Mouse (Mus musculus): ENCODE results near the gene Dclre1a. TPM values are rescaled to one million over a fixed set of nuclear protein-coding genes. Genes with fewer than 3 reads are reported as not detected.

The Dclre1a gene
- polyA plus RNA-seq, 1 experiment from 2014 or later = 19.8 TPM

DNA sequence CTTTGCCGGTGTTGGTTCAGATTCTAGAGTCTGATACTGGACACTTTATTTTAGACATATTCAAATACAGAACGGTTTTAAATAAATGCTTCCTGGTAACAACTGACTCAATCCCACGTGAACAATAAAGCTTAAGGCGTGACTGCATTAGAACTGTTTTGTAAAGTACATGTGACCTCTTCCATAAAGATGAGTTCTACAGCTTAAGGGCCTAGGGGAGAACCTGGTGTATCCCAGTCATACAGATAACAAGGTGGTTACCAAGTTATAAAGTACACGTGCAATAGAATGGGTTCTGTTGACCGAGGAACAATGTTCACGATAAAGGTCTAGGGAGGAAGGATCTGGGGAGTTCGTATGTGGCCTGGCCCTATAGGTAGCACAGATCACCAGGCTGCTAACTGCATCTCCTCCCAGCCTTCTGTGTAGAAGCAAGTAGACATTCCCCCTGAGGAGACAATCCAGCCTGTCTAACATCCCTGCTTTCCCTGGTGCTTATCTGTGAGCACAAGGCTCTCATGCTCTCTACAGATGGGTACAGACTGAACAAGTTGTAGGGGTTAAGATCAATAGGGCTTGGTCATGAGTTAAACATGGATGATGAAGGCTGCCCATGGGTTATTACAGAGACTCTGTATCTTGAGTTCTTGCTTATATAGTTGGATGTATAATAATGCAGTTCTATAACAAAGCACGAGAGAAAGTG, 14.6 kb upstream of the Dclre1a start:
- H3K27me3 ChIP-seq (replicated peaks; ENCODE audit: control insufficient read depth, insufficient read depth, low read length) = no peaks in the 10 kb centered on the region
- WGBS = 72% methylated on average over 9 of the region's 9 CpGs
- no peak overlapping the region for H3K4me3 ChIP-seq (ENCODE audit: low read length)
- H3K27ac ChIP-seq (ENCODE audit: low read length) = no peak overlapping the region
- no peak overlapping the region for H3K9ac ChIP-seq (ENCODE audit: low read depth, low read length)
- no peak overlapping the region for H3K4me2 ChIP-seq (ENCODE audit: low read depth, low read length)
- H3K9me3 ChIP-seq (ENCODE audit: control insufficient read depth, low read length) = no peaks in the 10 kb centered on the region
- peak; percentile 74 for ATAC-seq
- no peaks in the 10 kb centered on the region for H3K36me3 ChIP-seq (ENCODE audit: control insufficient read depth, insufficient read depth, low read length)
- peaks cover 21% of the 10 kb centered on the region for H3K4me1 ChIP-seq (ENCODE audit: control insufficient read depth, insufficient read depth, low read length)

DNA sequence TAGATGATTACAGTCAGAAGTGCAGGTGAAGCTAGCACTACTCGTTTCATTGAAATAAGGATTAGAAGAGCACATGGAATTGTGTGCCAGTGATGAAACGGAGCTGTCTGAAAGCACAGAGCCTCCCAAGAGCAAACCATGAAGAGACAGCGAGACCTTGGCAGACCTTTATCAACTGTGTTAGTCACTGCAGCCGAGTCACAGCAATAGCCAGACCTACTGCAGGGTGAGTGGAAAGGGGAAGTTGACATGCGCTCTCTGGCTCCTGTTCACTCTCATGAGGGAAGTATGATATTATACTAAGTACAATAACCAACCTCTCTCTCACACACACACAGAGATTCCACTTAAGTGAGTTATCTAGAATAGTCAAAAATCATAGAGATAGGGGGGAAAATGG, 8.0 kb upstream of the Dclre1a start:
- no peak overlapping the region for H3K4me3 ChIP-seq (ENCODE audit: low read length)
- no peak overlapping the region for H3K4me2 ChIP-seq (ENCODE audit: low read depth, low read length)
- peaks cover 17% of the 10 kb centered on the region; the same call in 1 of the 2 replicates for H3K4me1 ChIP-seq (ENCODE audit: control insufficient read depth, insufficient read depth, low read length)
- no peak overlapping the region for H3K27ac ChIP-seq (ENCODE audit: low read length)
- no peak for ATAC-seq
- no peaks in the 10 kb centered on the region for H3K27me3 ChIP-seq (replicated peaks; ENCODE audit: control insufficient read depth, insufficient read depth, low read length)
- 76% methylated on average over 5 of the region's 5 CpGs for WGBS
- H3K36me3 ChIP-seq (ENCODE audit: control insufficient read depth, insufficient read depth, low read length) = peaks cover 15% of the 10 kb centered on the region
- no peaks in the 10 kb centered on the region for H3K9me3 ChIP-seq (ENCODE audit: control insufficient read depth, low read length)
- no peak overlapping the region for H3K9ac ChIP-seq (ENCODE audit: low read depth, low read length)

DNA sequence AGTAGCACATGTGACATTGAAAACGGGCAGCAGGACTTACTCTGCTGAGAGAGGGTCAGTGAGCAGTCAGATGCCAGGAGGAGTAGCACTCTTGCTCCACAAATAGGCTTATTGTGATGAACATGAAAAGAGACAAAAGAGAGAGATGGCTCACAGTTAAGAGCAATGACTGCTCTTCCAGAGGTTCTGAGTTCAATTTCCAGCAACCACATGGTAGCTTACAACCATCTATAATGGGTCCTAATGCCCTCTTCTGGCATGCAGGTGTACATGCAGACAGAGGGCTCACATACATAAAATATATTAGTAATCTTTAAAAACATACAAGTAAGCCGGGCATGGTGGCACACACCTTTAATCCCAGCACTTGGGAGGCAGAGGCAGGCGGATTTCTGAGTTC, 5.2 kb upstream of the Dclre1a start:
- peaks cover 15% of the 10 kb centered on the region for H3K36me3 ChIP-seq (ENCODE audit: control insufficient read depth, insufficient read depth, low read length)
- H3K9me3 ChIP-seq (ENCODE audit: control insufficient read depth, low read length) = no peaks in the 10 kb centered on the region
- H3K4me2 ChIP-seq (ENCODE audit: low read depth, low read length) = no peak overlapping the region
- peaks cover 15% of the 10 kb centered on the region for H3K4me1 ChIP-seq (ENCODE audit: control insufficient read depth, insufficient read depth, low read length)
- H3K4me3 ChIP-seq (ENCODE audit: low read length) = no peak overlapping the region
- no peaks in the 10 kb centered on the region for H3K27me3 ChIP-seq (replicated peaks; ENCODE audit: control insufficient read depth, insufficient read depth, low read length)
- H3K27ac ChIP-seq (ENCODE audit: low read length) = no peak overlapping the region
- ATAC-seq = no peak
- no peak overlapping the region for H3K9ac ChIP-seq (ENCODE audit: low read depth, low read length)
- 92% methylated on average over 3 of the region's 3 CpGs for WGBS

DNA sequence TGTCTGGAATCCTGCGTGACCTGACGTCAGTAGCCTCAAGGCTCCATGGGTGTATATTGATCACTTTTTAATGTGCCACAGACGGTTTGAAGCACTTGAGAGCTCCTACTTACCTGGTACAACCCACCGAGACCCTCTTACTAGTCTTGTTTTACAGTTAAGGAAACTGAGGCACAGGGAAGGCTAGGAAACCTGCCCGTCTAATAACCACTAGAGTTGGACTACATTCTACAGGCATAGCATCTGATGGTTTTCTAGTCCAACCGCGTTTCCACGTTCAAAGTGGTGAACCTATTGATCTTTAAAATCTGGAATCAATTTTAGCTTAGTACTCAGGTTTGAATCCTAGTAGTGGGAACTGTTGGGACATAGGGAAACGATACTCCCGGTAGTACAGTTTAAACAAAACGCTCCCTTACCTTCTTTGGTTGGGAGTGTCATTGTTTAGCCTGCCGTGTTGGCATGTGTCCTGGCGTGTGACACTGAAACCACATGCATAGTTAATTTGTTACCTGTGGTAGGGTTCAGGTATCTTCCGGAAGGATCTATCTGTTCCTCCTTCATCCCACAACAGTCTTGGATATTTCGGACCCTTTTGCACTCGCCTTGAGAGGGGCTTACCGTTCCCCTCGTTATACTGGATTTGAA, 1.1 kb upstream of the Dclre1a start:
- H3K4me1 ChIP-seq (ENCODE audit: control insufficient read depth, insufficient read depth, low read length) = peaks cover 10% of the 10 kb centered on the region
- H3K36me3 ChIP-seq (ENCODE audit: control insufficient read depth, insufficient read depth, low read length) = peaks cover 10% of the 10 kb centered on the region
- H3K4me2 ChIP-seq (ENCODE audit: low read depth, low read length) = peak overlapping the region; percentile 51
- WGBS = 13% methylated on average over 18 of the region's 18 CpGs
- peak overlapping the region; percentile 98 for H3K27ac ChIP-seq (ENCODE audit: low read length)
- H3K27me3 ChIP-seq (replicated peaks; ENCODE audit: control insufficient read depth, insufficient read depth, low read length) = no peaks in the 10 kb centered on the region
- no peaks in the 10 kb centered on the region for H3K9me3 ChIP-seq (ENCODE audit: control insufficient read depth, low read length)
- peak; percentile 2; the same call in 1 of the 2 replicates for ATAC-seq
- peak overlapping the region; percentile 99 for H3K9ac ChIP-seq (ENCODE audit: low read depth, low read length)
- H3K4me3 ChIP-seq (ENCODE audit: low read length) = peak overlapping the region; percentile 95

DNA sequence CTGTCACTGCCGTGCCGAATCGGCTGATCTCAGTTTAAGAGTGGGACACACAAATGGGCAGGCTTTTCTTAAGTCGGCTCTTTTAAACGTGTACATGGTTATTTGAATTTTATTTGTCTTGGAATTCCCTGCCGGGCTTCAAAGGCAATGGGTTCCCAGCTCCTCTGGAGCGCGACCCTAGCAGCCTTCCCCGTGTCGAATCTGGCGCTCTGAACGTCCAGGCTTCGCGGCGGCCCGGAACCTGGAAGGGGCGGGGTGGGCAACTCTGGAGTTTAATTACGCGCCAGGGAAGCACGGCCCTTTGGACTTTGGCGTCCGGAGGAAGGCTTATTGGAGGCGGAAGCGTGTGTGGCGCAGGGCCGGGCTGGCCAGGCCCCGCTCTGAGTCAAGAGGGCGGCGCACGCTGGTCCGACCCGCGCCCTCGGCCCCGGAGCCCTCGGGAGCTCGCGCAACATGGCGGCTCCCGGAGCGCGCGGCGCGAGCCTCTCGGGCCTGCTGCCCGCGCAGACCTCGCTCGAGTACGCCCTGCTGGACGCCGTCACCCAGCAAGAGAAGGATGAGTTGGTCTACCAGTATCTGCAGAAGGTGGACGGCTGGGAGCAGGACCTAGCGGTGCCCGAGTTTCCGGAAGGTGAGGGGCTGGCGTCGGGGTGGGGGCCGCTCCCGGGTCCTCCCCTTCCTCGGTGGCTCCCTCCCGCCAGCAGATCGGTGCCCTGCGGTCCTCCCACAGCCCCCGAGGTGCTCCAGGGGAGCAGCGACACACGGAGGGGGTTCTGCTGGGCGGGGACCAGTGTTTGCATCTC, 409 bp upstream of the Dclre1a start, which contains the start of gene Nhlrc2:
Nhlrc2 (plus strand) TSS at position 32 of the 803 bp plus-strand sequence.
- H3K9me3 ChIP-seq (ENCODE audit: control insufficient read depth, low read length) = no peaks in the 10 kb centered on the region
- peaks cover 10% of the 10 kb centered on the region for H3K4me1 ChIP-seq (ENCODE audit: control insufficient read depth, insufficient read depth, low read length)
- no peaks in the 10 kb centered on the region for H3K27me3 ChIP-seq (replicated peaks; ENCODE audit: control insufficient read depth, insufficient read depth, low read length)
- peak within 1 kb of the TSS; percentile 71 for H3K4me2 ChIP-seq (ENCODE audit: low read depth, low read length)
- peaks cover 9% of the 10 kb centered on the region for H3K36me3 ChIP-seq (ENCODE audit: control insufficient read depth, insufficient read depth, low read length)
- ATAC-seq = peak; percentile 98
- under 1% methylated on average over 68 of the region's 69 CpGs for WGBS
- H3K27ac ChIP-seq (ENCODE audit: low read length) = peak within 1 kb of the TSS; percentile 98
- H3K4me3 ChIP-seq (ENCODE audit: low read length) = peak within 1 kb of the TSS; percentile 95
- H3K9ac ChIP-seq (ENCODE audit: low read depth, low read length) = peak within 1 kb of the TSS; percentile 99

DNA sequence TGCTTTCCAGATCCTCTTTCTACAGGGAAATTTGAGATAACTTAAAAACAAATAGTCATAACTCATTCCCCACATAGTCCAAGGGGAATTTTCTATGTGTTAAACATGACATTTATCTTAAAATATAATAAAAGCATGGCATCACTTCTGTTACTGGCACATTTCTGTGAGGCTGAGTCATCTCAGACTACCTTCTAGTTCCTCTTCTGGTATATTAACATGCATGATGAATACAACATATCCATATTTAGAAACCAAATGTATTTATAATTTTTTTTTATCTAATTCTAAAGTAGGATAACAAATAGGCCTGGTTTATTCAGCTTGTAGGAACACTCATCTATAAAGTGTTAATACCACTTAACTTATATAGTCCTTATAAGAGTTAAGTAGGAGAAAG, 2.0 kb downstream of the Dclre1a start:
- H3K4me3 ChIP-seq (ENCODE audit: low read length) = no peak overlapping the region

DNA sequence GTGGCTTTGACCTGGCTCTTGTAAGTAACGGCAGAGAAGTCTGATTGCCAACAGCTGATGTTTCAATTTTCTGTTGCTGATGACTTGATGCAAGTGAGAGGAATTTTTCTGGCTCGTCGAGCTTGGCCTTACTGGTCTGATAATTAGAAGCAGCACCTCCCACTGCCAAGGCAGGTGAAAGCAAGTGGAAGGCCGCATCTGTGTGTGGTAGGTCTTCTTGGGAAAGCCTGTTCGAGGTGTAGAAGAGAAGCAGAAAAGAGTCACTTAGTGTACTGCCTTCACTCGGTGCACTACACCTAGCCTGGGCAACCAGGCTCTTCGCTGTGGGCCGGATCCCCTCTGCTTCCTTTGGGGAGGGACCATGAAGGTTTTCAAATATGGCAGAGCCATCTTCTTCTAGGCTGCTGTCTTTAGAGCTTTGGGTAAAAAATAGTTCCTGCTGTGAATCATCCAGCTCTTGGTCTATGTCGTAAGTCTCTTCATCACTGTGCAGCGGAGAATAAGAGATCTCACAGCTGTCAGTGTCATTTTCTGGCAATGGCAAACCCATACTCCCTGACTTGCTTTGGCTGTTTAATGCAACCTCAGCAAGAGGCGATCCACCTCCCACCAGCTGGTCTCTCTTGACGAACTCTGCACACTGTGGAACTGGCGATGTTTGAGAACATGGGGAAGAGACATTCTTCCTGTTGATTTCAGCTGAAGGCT, 3.2 kb downstream of the Dclre1a start:
- Histone ChIP-seq H3K9me3 (ENCODE audit: control insufficient read depth, low read length) (no peaks in the 10 kb centered on the region), H3K36me3 (ENCODE audit: control insufficient read depth, insufficient read depth, low read length) (peaks cover 8% of the 10 kb centered on the region; the same call in 1 of the 2 replicates), H3K9ac (ENCODE audit: low read depth, low read length) (no peak overlapping the region), H3K4me3 (ENCODE audit: low read length) (no peak overlapping the region), H3K4me1 (ENCODE audit: control insufficient read depth, insufficient read depth, low read length) (peaks cover 5% of the 10 kb centered on the region; the same call in 1 of the 2 replicates), H3K27ac (ENCODE audit: low read length) (no peak overlapping the region), H3K4me2 (ENCODE audit: low read depth, low read length) (no peak overlapping the region), H3K27me3 (replicated peaks; ENCODE audit: control insufficient read depth, insufficient read depth, low read length) (no peaks in the 10 kb centered on the region)
- ATAC-seq = no peak
- 85% methylated on average over 13 of the region's 13 CpGs for WGBS

More for the DNA sequence above, 2.0 kb downstream of the Dclre1a start:
- H3K4me2 ChIP-seq (ENCODE audit: low read depth, low read length) = no peak overlapping the region
- no peak overlapping the region for H3K27ac ChIP-seq (ENCODE audit: low read length)
- H3K27me3 ChIP-seq (replicated peaks; ENCODE audit: control insufficient read depth, insufficient read depth, low read length) = no peaks in the 10 kb centered on the region
- H3K36me3 ChIP-seq (ENCODE audit: control insufficient read depth, insufficient read depth, low read length) = peaks cover 3% of the 10 kb centered on the region; the same call in 1 of the 2 replicates
- H3K9me3 ChIP-seq (ENCODE audit: control insufficient read depth, low read length) = no peaks in the 10 kb centered on the region
- ATAC-seq = no peak
- peaks cover 10% of the 10 kb centered on the region for H3K4me1 ChIP-seq (ENCODE audit: control insufficient read depth, insufficient read depth, low read length)
- no peak overlapping the region for H3K9ac ChIP-seq (ENCODE audit: low read depth, low read length)

DNA sequence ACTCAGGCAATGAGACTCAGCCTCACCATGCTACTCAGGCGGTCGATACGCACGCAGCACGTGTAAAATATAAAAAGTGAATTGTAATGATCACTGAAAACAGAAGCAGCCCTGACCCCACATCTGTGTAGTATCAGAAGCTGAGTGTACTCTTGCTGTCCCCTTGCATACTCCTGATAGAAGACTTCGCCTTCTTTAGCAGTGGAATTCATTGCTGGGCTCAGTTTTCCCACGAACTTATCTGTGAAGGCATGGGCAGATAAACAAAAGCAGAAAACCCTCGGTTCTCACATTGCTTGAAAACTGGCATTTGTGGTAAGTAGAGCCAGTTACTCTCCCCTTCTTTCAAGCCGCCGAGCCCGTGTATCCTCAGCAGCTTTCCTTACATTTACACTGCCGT, 4.7 kb downstream of the Dclre1a start:
- peaks cover 8% of the 10 kb centered on the region; the same call in 1 of the 2 replicates for H3K36me3 ChIP-seq (ENCODE audit: control insufficient read depth, insufficient read depth, low read length)
- no peak overlapping the region for H3K9ac ChIP-seq (ENCODE audit: low read depth, low read length)
- no peaks in the 10 kb centered on the region for H3K27me3 ChIP-seq (replicated peaks; ENCODE audit: control insufficient read depth, insufficient read depth, low read length)
- 90% methylated on average over 12 of the region's 12 CpGs for WGBS
- H3K4me1 ChIP-seq (ENCODE audit: control insufficient read depth, insufficient read depth, low read length) = peaks cover 4% of the 10 kb centered on the region; the same call in 1 of the 2 replicates
- no peak overlapping the region for H3K4me3 ChIP-seq (ENCODE audit: low read length)
- no peak overlapping the region for H3K4me2 ChIP-seq (ENCODE audit: low read depth, low read length)
- no peak overlapping the region for H3K27ac ChIP-seq (ENCODE audit: low read length)
- ATAC-seq = no peak
- no peaks in the 10 kb centered on the region for H3K9me3 ChIP-seq (ENCODE audit: control insufficient read depth, low read length)

Data from intestine, embryonic 16.5 days (tissue).